Mouse (Mus musculus) naive thymus-derived CD4-positive, alpha-beta T cell, adult 2 months (primary cell): Measurements from ENCODE around the gene Adcy6.
"Not testable (repeated sequence)": the region's sequence is repeated elsewhere in the genome, so short reads cannot be mapped to it uniquely, and the experiment has no call there.

Source experiments
- DNase-seq: peaks from one replicate; pipeline ENCODE4 v3.0.0-alpha.2; 2011; ENCODE audit warnings: low read depth

The Adcy6 gene

DNA sequence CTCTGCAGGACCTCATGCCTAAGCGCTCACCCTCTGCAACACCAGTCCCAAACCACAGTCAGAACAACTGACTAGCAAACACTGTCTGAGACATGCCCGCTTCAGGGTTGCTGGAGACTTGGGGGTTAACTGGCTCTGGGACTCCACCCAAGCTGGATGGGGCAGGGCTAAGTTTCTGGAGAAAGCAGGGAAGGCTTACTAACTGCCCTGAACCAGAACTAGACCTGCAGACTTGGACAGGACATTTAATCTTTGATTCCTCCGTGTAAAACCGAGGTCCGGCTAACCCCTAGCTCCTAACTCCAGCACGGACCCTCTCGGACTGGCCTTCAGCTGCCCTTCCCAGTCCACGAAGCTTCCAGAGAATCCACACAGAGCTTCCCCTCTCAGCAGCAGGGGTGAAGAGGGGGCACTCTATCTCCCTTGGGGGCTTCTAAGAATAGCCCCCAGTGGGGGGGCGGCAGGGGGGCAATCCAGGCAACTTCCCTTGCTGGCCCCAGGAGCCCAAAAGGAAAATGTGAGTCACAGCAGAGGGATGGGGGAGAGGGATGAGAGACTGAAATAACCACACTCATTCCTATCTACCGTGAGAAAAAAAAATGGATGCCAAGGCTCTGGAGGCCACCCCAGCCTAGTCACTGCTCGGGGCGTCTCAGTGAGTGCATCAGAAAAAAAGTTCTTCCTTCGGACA is 7.5 kb downstream of the Adcy6 start:
- no peak for DNase-seq

DNA sequence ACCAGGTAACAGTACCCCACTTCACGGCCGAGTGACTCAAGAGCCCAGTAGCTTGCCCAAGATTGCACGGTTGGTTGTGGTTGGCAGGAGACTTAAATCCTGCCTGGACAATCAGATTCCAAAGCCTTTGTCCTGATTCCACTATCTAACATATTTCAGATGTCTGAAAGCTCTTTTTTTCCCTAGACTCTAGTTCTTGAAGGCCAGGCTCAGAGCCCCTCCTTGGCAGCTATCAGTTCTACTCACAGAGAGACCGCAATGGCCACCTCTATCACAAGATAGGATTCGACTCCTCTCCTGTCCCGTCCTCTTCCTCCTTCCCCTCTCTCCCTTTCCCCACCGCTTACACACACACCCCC is 8.1 kb downstream of the Adcy6 start:
- no peak for DNase-seq

DNA sequence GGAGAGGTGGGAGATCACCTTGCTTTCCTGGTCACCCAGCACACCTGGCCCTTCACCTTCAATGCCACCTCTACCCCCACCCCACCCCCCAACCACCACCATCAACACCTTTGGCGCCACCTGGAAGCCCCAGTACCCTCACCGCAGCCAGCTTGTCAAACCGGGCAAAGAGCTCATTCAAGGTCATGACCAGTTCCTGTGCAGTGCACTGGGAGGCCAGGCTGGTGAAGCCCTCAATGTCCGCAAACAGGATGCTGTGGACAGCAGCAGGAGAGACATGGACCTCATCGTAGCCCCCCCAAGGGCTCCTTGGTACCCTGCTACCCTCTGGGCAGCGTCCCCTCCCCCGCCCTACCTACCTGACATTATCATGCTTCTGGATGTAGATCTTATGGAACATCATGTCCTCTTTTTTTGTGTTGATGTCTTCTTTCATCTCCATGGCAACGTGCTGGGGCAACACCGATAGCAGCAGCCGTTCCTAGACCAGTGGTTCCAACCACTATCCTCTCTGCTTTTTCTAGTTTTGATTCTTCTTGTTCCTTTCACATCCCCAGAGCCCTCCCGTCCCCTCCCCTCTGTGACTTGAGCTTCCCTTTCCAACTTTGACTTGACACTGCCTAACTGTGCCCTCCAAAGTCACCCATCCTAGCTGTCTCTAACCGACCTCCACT is 9.7 kb downstream of the Adcy6 start:
- DNase-seq: no peak

DNA sequence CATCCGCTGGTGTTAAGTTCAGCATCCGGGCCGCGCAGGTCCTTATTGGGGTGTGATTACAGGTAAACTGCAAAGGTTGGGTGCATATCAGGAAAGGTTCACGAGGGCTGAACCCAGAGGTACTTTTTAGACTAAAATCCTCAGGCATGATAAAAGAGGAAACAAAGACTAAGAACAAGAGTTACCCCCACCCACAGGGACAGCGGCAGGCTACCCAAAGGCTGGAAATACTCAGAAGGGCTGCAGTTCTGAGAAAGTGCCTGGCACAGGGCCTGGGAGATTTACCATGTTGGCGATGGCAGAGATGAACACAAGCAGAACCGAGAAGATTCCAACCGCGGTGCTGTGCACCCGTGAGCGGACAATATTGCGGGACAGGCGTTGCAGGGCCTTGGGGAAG is 13.3 kb downstream of the Adcy6 start:
- no peak for DNase-seq

DNA sequence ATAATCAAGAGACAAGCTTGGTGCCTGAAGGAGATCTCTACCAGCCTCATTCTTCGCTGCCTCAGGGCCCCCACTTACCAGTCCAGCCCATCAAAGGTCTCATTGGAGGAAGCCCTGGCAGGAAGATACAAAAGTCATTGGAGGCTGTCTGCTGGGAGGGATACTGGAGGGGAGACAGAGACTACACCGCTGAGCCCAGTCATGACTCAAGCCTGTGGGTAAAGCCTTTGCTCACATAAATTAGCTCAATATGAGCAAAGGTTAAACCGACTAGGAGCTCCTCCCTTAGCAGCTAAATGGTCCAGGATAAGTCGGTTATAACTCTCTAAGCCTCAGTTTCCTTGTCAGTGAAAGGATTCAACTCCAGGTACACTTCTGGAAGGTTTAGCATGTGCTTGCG is 14.8 kb downstream of the Adcy6 start:
- DNase-seq: no peak

DNA sequence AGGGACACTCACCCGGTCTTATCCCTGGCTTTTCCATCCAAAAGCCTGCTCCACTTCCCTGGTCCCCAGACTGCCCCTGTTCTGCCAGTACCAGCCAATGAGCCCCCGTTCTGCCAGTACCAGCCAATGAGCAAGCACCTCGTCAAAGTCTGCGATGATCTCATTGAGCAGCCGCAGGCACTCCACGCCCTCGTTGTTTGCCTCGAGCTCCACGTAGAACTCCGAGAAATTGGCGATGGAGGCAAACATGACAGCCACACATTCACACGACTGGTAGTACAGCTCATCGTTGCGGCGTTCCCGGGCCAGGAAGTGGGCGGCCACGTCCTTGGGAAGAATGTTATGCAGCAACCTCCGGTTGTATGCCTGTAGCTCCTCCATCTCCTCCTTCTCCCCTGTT is 15.7 kb downstream of the Adcy6 start:
- no peak for DNase-seq

DNA sequence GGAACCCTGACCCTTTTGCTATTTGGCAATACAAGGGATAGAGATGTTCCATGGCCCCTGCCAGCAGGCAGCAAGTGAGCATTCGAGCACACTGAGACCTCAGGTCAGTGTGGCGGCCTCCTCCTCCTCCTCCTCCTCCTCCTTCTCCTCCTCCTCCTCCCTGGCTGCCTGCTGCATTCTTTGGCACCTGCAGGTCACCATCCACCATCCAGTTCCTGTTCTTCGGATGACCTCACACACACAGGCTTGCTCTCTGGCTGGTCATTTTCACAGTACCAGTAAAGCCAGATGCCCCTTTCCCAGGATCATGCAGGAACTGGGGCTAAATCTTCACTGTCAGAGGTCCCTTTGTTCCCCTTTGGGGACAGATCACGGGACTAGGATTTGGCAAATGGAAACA is 18.5 kb downstream of the Adcy6 start:
- no peak for DNase-seq

DNA sequence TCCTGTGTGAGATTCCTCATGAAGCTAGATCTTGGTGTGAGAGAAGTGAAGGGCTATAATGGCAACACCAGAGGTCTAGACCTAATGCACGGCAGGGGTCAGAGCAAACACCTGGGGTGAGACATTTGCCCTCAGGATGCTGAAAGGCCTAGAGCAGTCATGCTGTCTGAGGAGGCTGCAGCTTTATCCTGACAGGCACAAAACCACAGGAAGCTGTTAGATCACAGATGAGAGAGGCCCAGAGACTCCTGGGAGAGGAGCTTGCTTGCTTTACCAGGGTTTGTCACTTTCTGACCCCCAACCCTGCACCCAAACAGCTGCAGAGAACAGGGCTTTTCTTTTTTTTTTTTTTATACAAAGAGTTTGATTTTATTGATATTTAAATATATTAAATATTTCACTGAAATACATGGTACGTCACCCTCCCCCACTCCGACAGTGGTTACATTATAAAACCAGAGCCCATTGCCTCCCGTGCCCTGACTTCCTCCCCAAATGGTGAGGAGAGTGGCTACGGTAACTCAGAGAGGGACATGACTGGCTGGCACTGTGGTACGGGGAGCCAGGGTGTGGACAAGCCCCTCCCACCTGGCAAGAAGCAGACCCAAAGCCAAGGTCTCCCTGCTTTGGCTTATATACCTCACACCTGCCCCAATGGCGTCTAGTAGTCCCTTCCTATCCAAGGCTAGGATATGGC is 20.1 kb downstream of the Adcy6 start:
- peak; percentile 59 for DNase-seq

DNA sequence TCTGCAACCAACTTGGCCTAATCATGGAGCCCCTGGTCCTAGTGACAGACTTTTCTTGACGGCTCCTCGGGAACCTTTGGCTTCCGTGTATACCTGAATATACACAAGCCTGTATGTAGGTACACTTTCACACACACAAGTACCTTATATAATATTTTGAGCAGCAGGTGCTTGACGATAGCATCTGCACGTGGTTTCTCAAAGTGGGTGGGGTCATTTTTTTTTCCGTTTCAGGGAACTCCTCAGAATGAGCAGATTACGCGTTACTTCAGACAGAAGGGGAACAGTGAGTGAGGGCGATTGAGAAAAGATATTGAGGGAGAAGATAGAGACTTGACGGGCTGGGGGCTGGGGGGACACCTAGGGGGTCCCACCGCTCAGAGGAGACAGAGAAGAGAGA is 22.1 kb downstream of the Adcy6 start:
- DNase-seq: peak; percentile 65

DNA sequence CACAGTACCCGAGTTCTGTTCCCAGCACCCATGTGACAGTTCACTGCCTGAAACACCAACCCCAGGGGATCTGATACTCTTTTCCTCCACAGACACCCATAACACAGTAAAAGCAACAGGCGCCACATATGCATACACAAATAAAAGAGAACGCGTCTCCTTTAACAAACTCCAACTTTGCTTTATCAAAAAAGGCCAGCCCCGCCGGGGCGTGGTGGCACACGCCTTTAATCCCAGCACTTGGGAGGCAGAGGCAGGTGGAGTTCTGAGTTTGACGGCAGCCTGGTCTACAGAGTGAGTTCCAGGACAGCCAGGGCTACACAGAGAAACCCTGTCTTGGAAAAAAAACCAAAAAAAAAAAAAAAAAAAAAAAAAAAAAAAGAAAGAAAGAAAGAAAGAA is 23.7 kb downstream of the Adcy6 start:
- not testable (repeated sequence) for DNase-seq

DNA sequence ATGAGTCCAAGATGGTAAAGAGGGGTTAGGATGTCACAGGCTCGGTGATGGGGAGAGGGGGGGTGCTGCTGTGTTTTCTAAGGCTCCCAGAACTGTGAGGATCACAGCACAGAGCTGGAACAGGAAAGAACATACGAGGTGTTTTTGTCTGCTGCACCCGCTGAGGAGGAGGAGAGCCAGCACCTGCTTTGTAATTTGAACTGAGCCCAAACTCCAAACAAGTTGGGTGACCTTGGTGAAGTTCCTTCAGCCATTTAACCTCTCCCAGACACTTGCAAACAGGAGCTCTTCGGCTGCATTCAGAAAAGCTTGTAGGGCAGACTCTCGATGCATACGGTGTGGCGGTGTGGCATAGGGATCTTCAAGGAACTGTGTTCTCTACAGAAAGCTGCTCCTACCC is 24.5 kb downstream of the Adcy6 start:
- DNase-seq: no peak

DNA sequence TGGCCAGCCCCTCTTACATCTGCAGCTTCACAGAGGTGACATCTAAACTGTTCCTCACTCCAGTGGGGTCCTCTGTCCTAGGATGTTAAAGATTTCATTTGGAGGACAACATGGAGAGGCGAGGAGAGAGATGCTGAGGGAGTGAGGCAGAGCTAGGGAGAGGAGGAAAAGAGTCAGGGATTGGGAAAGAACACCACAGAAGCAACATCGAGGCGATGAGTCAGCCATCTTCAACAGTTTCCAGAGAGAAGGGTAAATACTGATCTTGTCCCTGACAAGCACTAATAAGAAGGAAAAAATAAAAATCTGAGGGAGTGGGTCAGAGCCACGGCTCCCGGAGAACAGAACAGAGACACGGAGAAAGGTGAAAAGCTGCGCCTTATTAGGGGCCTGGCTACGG is 26.9 kb downstream of the Adcy6 start:
- no peak for DNase-seq

DNA sequence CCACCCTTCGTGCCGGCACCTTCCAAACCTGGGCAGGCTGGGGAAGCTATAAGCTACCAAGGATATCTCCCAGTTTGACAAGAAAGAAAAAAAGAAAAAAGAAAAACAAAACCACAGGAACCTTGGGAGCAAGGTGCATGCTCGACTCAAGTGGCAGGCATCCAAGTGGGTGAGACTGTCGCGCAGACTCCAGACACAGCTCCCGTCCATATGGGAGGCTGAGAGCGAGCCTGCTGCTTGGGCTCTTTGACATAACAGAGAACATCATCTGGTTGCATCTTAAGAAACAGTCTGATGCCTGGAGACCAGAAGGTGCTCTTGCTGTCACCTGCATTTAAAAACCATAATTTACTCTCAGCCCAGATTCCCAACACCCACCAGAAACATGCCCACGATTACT is 27.5 kb downstream of the Adcy6 start:
- DNase-seq: no peak

DNA sequence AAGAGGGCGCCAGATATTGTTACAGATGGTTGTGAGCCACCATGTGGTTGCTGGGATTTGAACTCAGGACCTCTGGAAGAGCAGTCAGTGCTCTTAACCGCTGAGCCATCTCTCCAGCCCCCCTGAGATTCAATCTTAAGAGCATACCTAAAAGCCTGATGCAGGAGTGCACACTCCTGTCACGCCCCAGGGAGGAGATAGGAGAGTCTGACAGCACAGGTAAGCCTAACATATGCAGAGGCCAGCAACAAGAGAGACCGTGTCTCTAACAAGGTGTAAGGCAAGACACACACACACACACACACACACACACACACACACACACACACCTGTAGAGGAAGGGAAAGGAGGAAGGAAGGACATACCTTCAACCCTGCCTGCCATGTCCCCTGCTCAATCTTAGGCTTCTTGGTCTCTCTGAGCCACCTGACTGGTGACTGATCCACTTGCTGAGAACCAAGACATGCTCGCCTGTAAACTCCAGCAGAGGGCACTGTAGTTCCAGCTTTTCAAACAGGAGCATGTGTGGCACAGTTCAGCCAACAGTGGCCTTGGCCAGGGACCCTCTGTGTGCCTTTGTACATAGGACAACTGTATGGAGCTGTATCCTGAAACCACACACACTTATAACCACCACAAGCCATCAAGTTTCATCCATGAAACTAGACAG is 29.9 kb downstream of the Adcy6 start:
- DNase-seq: peak; percentile 92

DNA sequence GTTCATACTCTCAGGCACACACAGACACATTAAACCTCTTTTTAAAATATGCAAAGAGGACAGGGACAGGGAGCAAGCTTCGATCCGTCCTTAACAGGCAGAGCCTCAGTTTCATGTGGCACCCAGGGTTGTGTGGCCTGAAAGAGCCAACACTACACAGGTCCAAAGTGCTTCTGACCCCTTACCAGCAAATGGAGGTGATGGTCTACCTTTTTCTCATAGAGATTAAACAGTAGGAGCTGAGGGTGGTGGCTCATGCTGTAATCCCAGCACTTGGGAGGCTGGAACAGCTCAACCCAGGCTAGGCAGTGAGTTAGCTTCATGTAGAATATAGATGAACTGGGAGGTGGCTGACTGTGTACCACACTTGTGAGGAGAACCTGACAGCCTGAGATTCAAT is 30.6 kb downstream of the Adcy6 start:
- no peak for DNase-seq

DNA sequence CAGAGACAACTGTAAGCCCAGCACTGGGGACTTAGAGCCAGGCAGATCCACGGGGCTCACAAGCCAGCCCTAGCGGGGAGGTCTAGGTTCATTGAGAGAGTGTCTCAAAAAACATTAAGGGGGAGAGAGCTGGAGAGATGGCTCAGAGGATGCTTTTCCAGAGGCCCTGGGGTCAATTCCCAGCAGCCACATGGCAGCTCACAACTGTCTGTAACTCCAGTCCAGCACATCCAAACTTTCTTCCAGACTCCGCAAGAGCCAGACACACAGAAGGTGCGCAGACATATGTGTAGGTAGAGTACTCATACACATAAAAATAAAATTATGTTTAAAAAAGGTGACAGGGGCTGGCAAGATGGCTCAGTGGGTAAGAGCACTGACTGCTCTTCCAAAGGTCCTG is 36.6 kb downstream of the Adcy6 start:
- DNase-seq: no peak

DNA sequence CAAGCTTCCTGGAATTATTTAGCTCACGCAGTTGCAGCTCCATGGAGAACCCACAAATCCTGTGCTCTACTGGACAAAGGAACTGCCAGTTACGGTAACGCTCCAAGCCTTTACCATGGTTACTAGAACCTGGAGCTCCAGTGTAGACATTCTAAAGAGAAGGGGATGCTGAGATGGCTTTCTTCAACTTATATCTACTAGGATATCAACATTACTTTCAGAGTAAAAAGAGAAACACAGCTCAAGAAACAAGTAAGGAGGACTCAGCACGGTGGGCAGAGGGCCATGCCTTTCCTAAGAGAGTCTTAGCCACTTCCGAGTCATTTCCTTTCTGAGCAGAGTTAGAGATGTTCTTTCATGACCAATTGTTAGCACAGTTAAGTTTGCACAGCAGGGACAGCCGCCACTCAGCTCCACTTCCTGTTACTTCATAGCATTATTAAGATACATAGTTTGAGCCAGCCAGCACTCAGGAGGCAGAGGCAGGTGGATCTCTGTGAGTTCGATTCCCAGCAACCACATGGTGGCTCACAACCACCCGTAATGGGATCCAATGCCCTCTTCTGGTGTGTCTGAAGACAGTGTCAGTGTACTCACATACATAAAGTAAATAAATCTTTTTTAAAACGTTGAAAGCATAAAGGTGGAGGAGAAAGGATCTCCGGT is 38.9 kb downstream of the Adcy6 start, which contains the start of the genes Ccnt1 and 4930415O20Rik:
TSS of gene Ccnt1 (minus strand) at position 51 of the 666 bp plus-strand sequence.
TSS of gene 4930415O20Rik (plus strand) at position 132 of the 666 bp plus-strand sequence.
- DNase-seq: peak; percentile 55

DNA sequence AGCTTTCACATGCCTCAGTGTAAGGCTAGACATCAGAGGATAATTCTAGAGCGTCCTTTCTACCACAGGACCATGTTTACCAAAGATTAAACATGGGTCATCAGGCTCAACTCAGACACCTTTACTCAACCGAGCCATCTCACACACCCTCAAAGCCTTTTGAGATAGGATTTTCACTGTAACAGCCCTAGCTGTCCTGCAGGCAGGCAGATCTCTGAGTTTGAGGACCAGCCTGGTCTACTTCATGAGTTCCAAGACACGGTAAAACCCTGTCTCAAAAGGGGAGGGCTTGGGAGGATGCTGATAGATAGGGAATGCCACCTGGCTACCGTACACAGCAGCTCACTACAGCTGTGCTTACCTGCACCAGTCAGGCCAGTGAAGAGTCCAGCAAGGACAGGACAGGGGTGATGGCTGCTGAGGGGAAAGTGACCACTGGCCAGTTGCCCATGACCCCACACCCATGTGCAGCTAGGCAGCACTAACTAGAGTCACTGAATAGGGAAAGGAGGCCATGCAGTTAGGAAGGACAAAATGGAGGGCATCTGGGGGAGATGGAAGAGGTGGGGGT is 40.0 kb downstream of the Adcy6 start:
- no peak for DNase-seq

DNA sequence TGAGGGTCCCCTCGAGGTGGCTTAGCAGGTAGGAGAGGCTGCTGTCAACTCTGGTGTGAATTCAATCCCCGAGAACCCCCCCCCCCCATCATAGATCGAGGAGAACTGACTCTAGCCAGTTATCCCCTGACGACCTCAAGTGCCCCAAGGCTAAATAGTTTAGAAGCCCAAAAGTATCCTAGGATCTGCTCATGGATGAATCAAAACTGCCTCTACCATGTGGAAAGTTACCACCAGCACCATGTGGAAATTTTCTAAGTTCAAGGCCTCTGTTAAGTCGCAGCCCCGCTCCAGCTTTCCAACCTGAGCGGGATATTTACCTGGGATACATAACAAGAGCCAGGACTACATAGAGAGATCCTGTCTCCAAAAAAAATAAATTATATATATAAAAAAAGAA is 40.7 kb downstream of the Adcy6 start:
- DNase-seq: no peak

DNA sequence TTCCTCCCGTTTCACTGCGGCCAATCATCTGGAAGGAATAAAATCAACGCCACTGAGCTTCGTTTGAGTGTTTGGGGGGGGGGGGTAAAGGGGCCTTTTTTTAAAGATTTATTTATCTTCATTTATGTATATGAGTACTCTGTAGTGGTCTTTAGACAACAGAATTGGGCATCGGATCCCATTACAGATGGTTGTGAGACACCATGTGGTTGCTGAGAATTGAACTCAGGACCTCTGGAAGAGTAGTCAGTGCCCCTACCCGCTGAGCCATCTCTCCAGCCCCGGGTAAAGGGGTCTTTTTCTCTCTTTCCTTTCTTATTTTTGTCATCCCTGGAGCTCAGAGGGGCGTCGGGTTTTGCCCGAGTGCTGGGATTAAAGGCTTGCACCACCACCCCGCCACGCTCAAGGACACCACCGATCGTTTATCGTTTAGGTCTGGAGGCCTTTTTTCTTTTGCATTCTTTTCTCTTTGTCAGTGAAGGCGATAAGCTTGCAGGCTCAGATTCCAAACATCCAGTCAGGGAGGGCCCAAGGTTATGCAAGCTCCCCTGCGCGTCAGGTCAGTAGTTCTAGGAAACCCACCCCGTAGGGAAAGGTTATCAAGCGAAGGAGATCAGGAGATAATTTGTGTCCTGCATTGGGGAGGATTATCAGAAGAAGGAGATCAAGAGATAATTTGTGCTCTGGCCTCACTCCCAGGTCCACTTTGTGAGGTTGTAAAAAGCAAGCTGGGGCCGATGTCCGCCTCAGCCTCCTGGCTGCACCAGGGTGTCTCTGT is 41.4 kb downstream of the Adcy6 start:
- DNase-seq: no peak
